Mouse (Mus musculus): ENCODE results near the gene Cela3b. TPM values are rescaled to one million over a fixed set of nuclear protein-coding genes. Genes with fewer than 3 reads are reported as not detected.

Gene Cela3b
- polyA plus RNA-seq (2015; fragmentation: Nextera tagmentation; extraction: Ambion mirVana) = not detected in 2 replicates

DNA sequence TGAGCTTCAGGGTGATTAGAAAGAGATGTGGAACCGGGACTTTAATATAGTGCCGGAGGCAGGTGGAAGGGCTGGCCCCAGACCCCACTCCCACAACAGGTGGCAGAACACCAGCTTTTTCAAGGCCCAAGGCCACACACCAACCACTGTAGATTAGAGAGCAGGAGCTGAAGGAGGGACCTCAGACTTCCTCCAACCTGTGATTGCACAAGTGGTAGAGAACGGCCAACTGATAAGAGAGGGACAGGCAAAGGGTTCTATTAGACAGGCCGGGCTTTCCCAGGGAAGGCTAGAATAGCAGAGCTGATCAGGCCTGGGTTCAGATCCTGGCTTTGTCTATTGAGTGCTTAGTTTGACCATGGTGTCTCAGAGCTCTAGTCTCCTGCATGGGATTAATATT lies at the start of gene Cela3b:
Cela3b (minus strand) TSS at position 39 of the 400 bp plus-strand sequence.
- Histone ChIP-seq H3K9me3 (ENCODE audit: low read length) (no peaks in the 10 kb centered on the region), H3K4me1 (ENCODE audit: insufficient read depth, low read depth, low read length) (no peaks in the 10 kb centered on the region), H3K27me3 (replicated peaks; ENCODE audit: insufficient read depth, low read length) (no peaks in the 10 kb centered on the region), H3K27ac (ENCODE audit: low read length) (no peak within 1 kb of the TSS), H3K9ac (replicated peaks; ENCODE audit: low read depth) (no peak within 1 kb of the TSS), H3K36me3 (ENCODE audit: insufficient read depth, low read length) (no peaks in the 10 kb centered on the region), H3K4me3 (ENCODE audit: low read depth, low read length) (no peak within 1 kb of the TSS), H3K4me2 (replicated peaks; ENCODE audit: low read depth, low read length) (no peak within 1 kb of the TSS)
- 63% methylated on average over 4 of the region's 4 CpGs for WGBS
- DNase-seq (ENCODE audit: low spot score) (no peak), ATAC-seq (no peak)
- TF ChIP-seq CTCF (IDR thresholded peaks at IDR 0.05) (no peak), EP300 (IDR thresholded peaks at IDR 0.05) (no peak)

DNA sequence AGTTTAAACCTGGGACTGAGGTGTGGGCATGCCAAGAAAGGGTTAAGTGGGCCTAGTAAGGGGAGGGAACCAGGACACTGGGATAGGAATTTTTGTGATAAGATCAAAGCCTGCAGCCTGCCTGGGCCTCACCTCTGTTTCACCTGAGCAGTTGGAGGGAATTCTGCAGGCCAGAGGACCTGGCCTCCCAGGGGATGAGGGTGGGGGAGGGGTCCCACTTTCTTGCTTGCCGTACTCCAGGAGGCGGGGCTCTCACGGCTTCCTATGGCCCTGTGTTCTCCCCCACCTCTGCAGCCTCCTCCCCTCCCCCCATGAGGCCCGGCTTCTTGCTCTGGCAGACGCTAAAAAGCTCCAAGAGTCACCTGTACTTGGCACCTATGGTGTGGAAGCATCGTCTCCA lies 49.4 kb upstream of the Cela3b start:
- Histone ChIP-seq H3K4me2 (replicated peaks; ENCODE audit: low read depth, low read length) (no peak overlapping the region), H3K9me3 (ENCODE audit: low read length) (no peaks in the 10 kb centered on the region), H3K4me3 (ENCODE audit: low read depth, low read length) (no peak overlapping the region), H3K36me3 (ENCODE audit: insufficient read depth, low read length) (no peaks in the 10 kb centered on the region), H3K4me1 (ENCODE audit: insufficient read depth, low read depth, low read length) (peaks cover 63% of the 10 kb centered on the region), H3K27ac (ENCODE audit: low read length) (peak overlapping the region; percentile 72; the same call in 1 of the 2 replicates), H3K27me3 (replicated peaks; ENCODE audit: insufficient read depth, low read length) (no peaks in the 10 kb centered on the region), H3K9ac (replicated peaks; ENCODE audit: low read depth) (no peak overlapping the region)
- no peak for ATAC-seq
- WGBS = 30% methylated on average over 6 of the region's 6 CpGs
- TF ChIP-seq EP300 (IDR thresholded peaks at IDR 0.05) (no peak), CTCF (IDR thresholded peaks at IDR 0.05) (no peak)
- DNase-seq (ENCODE audit: low spot score) = no peak

DNA sequence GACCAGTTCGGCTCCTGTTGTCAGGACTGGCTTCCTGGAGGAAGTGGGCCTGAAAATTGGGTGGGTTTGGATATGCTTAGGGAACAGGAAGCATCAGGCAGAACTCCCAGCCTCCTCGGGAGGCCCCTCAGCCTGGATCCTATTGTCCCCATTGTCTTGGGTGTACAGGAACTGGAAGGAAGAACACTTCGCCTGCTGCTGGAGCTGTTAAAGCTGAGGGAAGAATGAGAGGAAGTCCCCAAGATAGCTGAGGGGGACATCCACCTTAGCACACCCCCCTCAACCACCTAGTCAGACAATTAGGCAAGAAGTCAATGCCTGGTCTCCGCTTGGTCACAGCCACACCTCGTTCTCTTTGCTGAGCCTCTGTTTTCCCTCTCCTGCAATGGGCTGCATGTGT lies 48.0 kb upstream of the Cela3b start:
- Histone ChIP-seq H3K9ac (replicated peaks; ENCODE audit: low read depth) (no peak overlapping the region), H3K9me3 (ENCODE audit: low read length) (no peaks in the 10 kb centered on the region), H3K4me2 (replicated peaks; ENCODE audit: low read depth, low read length) (no peak overlapping the region), H3K27ac (ENCODE audit: low read length) (0 out of 2 replicates have a peak overlapping the region, but pooled peaks have one; percentile 26), H3K36me3 (ENCODE audit: insufficient read depth, low read length) (no peaks in the 10 kb centered on the region), H3K4me3 (ENCODE audit: low read depth, low read length) (no peak overlapping the region), H3K27me3 (replicated peaks; ENCODE audit: insufficient read depth, low read length) (no peaks in the 10 kb centered on the region), H3K4me1 (ENCODE audit: insufficient read depth, low read depth, low read length) (peaks cover 65% of the 10 kb centered on the region)
- peak; percentile 65 for DNase-seq (ENCODE audit: low spot score)
- peak; percentile 58 for ATAC-seq
- TF ChIP-seq CTCF (IDR thresholded peaks at IDR 0.05) (no peak), EP300 (IDR thresholded peaks at IDR 0.05) (peak; percentile 81)
- WGBS = 58% methylated on average over 5 of the region's 5 CpGs

DNA sequence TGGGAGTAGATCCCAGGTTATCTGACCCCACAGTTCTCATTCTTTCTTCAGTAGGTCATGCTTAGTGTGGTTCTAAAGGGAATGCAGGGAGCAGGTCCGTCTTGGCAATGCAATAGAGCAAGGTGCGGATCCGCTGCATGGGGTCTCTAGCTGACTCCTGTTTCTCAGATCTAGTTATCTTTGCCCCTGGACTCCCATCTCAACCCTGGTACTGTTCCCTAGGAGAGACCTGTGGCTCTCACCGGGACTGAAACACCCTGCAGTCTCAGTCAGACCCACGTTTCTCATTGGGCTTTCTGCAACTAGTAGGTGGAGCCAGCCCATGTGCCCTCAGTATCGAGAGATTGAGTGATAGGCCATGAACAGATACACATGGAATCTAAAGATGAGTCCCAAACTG lies 47.3 kb upstream of the Cela3b start:
- H3K36me3 ChIP-seq (ENCODE audit: insufficient read depth, low read length) = no peaks in the 10 kb centered on the region
- no peak overlapping the region for H3K9ac ChIP-seq (replicated peaks; ENCODE audit: low read depth)
- H3K4me1 ChIP-seq (ENCODE audit: insufficient read depth, low read depth, low read length) = peaks cover 64% of the 10 kb centered on the region
- DNase-seq (ENCODE audit: low spot score) = no peak
- no peak overlapping the region for H3K4me2 ChIP-seq (replicated peaks; ENCODE audit: low read depth, low read length)
- TF ChIP-seq CTCF (IDR thresholded peaks at IDR 0.05) (no peak), EP300 (IDR thresholded peaks at IDR 0.05) (no peak)
- 52% methylated on average over 6 of the region's 6 CpGs for WGBS
- no peaks in the 10 kb centered on the region for H3K27me3 ChIP-seq (replicated peaks; ENCODE audit: insufficient read depth, low read length)
- no peak overlapping the region for H3K4me3 ChIP-seq (ENCODE audit: low read depth, low read length)
- no peaks in the 10 kb centered on the region for H3K9me3 ChIP-seq (ENCODE audit: low read length)
- ATAC-seq = no peak
- H3K27ac ChIP-seq (ENCODE audit: low read length) = peak overlapping the region; percentile 38; the same call in 1 of the 2 replicates

DNA sequence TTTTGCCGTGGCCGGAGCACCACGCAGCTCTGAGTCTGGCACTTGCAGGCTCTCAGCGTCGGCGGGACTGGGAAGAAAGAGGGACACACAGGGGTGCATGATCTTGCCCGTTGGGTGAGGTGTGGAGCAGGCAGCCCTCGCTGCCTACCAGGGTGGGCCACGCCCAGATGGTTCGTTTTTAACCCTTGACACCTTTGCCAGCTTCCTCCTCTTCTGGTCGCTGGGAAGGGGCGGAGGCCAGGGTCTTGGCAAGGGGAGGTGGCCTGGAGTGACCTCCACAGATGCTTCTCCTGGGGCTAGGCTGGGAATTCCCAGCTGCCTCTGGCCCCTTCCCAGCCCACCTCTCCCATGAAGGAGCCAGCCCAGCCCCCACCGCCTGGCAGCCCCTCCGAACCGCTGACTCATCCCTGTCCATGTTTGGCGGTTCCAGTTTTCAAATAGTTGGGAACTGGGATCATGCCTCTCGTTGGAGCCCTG lies 46.5 kb upstream of the Cela3b start:
- Histone ChIP-seq H3K4me1 (ENCODE audit: insufficient read depth, low read depth, low read length) (peaks cover 60% of the 10 kb centered on the region), H3K36me3 (ENCODE audit: insufficient read depth, low read length) (no peaks in the 10 kb centered on the region), H3K9me3 (ENCODE audit: low read length) (no peaks in the 10 kb centered on the region), H3K4me2 (replicated peaks; ENCODE audit: low read depth, low read length) (peak overlapping the region; percentile 35), H3K27me3 (replicated peaks; ENCODE audit: insufficient read depth, low read length) (no peaks in the 10 kb centered on the region), H3K27ac (ENCODE audit: low read length) (0 out of 2 replicates have a peak overlapping the region, but pooled peaks have one; percentile 38), H3K4me3 (ENCODE audit: low read depth, low read length) (no peak overlapping the region), H3K9ac (replicated peaks; ENCODE audit: low read depth) (no peak overlapping the region)
- 7% methylated on average over 15 of the region's 17 CpGs for WGBS
- TF ChIP-seq CTCF (IDR thresholded peaks at IDR 0.05) (no peak), EP300 (IDR thresholded peaks at IDR 0.05) (no peak)
- peak; percentile 17 for ATAC-seq
- no peak for DNase-seq (ENCODE audit: low spot score)

DNA sequence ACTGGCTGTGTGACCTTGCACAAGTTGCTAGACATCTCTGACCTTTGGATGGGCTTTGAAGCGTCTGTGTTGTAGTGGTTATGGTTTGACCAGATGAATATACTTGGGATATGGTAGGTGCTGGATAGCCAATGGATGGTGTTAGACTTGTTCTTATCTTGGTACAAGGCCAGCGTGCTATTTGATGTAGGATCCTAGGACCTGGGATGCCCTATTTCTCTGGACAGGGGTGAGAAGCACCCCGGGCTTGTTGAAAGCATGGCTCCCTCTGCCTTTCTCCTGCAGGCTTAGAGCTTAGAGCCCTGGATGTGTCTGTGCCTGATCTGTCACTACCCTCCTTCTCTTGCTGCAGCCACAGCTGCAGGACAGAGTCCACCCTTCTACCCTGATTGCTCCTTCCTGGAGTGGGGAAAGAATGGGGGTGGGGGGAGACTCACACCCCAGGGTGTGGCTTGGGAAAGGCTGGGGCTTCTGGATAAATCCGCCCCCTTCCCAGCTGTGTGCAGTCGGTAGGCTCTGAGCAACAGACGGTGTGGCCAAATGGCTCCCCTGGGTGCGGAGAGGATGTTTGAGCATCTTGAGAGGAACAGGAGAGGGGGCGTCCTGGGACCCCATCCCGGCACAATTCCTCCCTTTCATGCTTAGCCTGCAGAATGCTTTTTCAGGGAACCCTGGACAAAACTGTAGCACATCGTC lies 45.9 kb upstream of the Cela3b start:
- 14% methylated on average over 10 of the region's 10 CpGs for WGBS
- Histone ChIP-seq H3K27ac (ENCODE audit: low read length) (0 out of 2 replicates have a peak overlapping the region, but pooled peaks have one; percentile 38), H3K36me3 (ENCODE audit: insufficient read depth, low read length) (no peaks in the 10 kb centered on the region), H3K4me3 (ENCODE audit: low read depth, low read length) (no peak overlapping the region), H3K4me2 (replicated peaks; ENCODE audit: low read depth, low read length) (peak overlapping the region; percentile 35), H3K27me3 (replicated peaks; ENCODE audit: insufficient read depth, low read length) (no peaks in the 10 kb centered on the region), H3K4me1 (ENCODE audit: insufficient read depth, low read depth, low read length) (peaks cover 56% of the 10 kb centered on the region), H3K9ac (replicated peaks; ENCODE audit: low read depth) (no peak overlapping the region), H3K9me3 (ENCODE audit: low read length) (no peaks in the 10 kb centered on the region)
- no peak for TF ChIP-seq EP300 (IDR thresholded peaks at IDR 0.05)
- no peak for TF ChIP-seq CTCF (IDR thresholded peaks at IDR 0.05)
- DNase-seq (ENCODE audit: low spot score) (peak; percentile 53), ATAC-seq (peak; percentile 32)
